Mouse (Mus musculus) kidney, adult 2 months (tissue): ENCODE results near the gene Tmc7. TPM values are rescaled to one million over a fixed set of nuclear protein-coding genes. Genes with fewer than 3 reads are reported as not detected.
A peak's percentile ranks its signal among the peaks of the same experiment; 100 is the strongest.

Experiments used
- DNase-seq: peaks from one replicate; pipeline ENCODE4 v3.0.0; 2021
- H3K27ac ChIP-seq: fragments of 200-500 bp; 2 replicates; pipeline ENCODE4 v1.5.1; 2012; ENCODE audit warnings: low read depth, low read length, control low read depth, inconsistent platforms; ENCODE audit not compliant: insufficient read depth
- H3K27me3 ChIP-seq: fragments of 200-500 bp; replicated peaks from 2 replicates; pipeline ENCODE4 v1.6.1; 2012; ENCODE audit warnings: mild to moderate bottlenecking, moderate library complexity, low read length, inconsistent platforms; ENCODE audit not compliant: control insufficient read depth, insufficient read depth
- H3K36me3 ChIP-seq: fragments of 200-500 bp; 2 replicates; pipeline ENCODE4 v1.6.1; 2012; ENCODE audit warnings: mild to moderate bottlenecking, moderate library complexity, low read length, inconsistent platforms; ENCODE audit not compliant: control insufficient read depth, insufficient read depth
- H3K4me1 ChIP-seq: fragments of 200-500 bp; 2 replicates; pipeline ENCODE4 v1.6.1; 2011; ENCODE audit warnings: low read length; ENCODE audit not compliant: control insufficient read depth, insufficient read depth
- H3K4me3 ChIP-seq: fragments of 200-500 bp; 2 replicates; pipeline ENCODE4 v1.5.1; 2011; ENCODE audit warnings: mild to moderate bottlenecking, low read depth, low read length, control low read depth; ENCODE audit not compliant: insufficient read depth
- CTCF ChIP-seq: fragments of 200-500 bp; conservative IDR thresholded peaks from 2 replicates; pipeline ENCODE4 v1.5.1; 2011; ENCODE audit warnings: low read depth, mild to moderate bottlenecking, control low read depth, low read length, moderate library complexity, mixed read lengths; ENCODE audit not compliant: insufficient read depth, insufficient read length
- POLR2A ChIP-seq: fragments of 200-500 bp; IDR thresholded peaks from one replicate; pipeline ENCODE4 v1.6.1; 2011; ENCODE audit warnings: low read depth, low read length, control low read depth
- WGBS: fragments of 180-500 bp; shearing (Covaris S2); methylation state at CpG from one replicate; pipeline ENCODE4 v1.1.7; 2018; 5-methylcytosine and 5-hydroxymethylcytosine counted together
- polyA plus RNA-seq: library from polyadenylated mRNA; depleted of rRNA; stranded (reverse); fragments of >200 nt; gene quantifications from 2 replicates; pipeline ENCODE4 v1.2.3, GENCODE M21; 2012

The Tmc7 gene
- polyA plus RNA-seq, 1 experiment: 0.83 TPM

DNA sequence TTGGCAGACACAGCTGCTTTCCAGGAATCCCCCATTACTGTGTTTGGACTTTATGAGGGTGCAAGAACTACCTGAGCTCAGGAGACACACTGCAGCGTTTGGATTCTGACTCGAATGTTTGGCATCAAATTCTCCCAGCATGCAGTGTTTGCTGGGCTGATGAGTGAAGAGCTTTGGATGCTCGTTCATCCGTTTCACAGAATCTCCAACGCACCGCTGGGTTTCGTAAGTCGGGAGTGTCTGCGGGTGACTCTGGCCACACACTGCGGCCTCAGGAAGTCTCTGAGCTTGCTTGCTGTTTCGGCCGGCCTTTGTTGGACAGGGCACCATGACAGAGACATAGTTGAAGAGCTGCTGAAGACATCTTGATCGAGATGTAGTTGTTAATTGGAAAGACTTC, 29.5 kb upstream of the Tmc7 start:
- Histone ChIP-seq H3K27ac (no peak overlapping the region), H3K36me3 (no peaks in the 10 kb centered on the region), H3K4me3 (no peak overlapping the region), H3K4me1 (no peaks in the 10 kb centered on the region), H3K27me3 (no peaks in the 10 kb centered on the region)
- 40% methylated on average over 13 of the region's 13 CpGs for WGBS
- DNase-seq: peak; percentile 50
- TF ChIP-seq POLR2A (no peak), CTCF (no peak)

- H3K4me3 ChIP-seq: no peak overlapping the region
- H3K27me3 ChIP-seq: no peaks in the 10 kb centered on the region
- DNase-seq: peak; percentile 34
- no peaks in the 10 kb centered on the region for H3K36me3 ChIP-seq
- no peak for TF ChIP-seq CTCF
- TF ChIP-seq POLR2A: no peak
- H3K4me1 ChIP-seq: no peaks in the 10 kb centered on the region
- WGBS: 46% methylated on average over 8 of the region's 8 CpGs
- H3K27ac ChIP-seq: no peak overlapping the region
Observed at GRCm38 (mm10) chr7:118611933-118612332, 27.4 kb upstream of the Tmc7 start.

DNA sequence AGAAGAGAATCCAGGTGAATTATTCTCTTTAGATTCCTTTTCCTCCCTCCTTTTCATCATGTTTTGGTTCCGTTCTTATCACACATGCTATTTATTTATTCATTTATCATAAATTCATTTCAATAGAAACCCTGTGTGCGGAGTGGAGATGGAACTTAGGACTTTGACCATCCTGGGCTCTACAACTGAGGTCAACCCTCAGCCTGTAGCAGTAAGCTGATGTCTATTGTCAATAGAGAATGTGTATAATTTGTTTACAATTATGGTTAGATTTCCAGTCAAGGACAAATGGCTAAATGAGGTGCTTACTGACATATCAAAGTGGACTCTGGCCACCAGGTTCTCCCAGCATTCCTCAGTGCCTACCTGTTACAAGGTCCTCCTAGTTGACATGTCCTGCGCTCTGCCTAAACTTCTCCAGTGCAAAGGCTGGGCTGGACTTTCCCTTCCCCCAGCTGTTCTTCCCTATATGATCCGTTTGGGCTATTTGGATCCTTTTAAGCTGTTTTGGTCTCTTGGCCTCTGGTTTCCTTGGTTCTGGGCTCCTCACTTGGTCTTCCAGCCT, 26.7 kb upstream of the Tmc7 start:
- Histone ChIP-seq H3K27me3 (no peaks in the 10 kb centered on the region), H3K27ac (no peak overlapping the region), H3K36me3 (no peaks in the 10 kb centered on the region), H3K4me3 (no peak overlapping the region), H3K4me1 (no peaks in the 10 kb centered on the region)
- 77% methylated on average over 4 of the region's 4 CpGs for WGBS
- no peak for TF ChIP-seq CTCF
- no peak for TF ChIP-seq POLR2A
- no peak for DNase-seq

- Histone ChIP-seq H3K4me1 (no peaks in the 10 kb centered on the region), H3K4me3 (no peak overlapping the region), H3K27ac (no peak overlapping the region), H3K27me3 (no peaks in the 10 kb centered on the region), H3K36me3 (no peaks in the 10 kb centered on the region)
- 90% methylated on average over 13 of the region's 13 CpGs for WGBS
- no peak for TF ChIP-seq POLR2A
- TF ChIP-seq CTCF: no peak
- no peak for DNase-seq
Observed at GRCm38 (mm10) chr7:118610721-118611120, 26.2 kb upstream of the Tmc7 start.

DNA sequence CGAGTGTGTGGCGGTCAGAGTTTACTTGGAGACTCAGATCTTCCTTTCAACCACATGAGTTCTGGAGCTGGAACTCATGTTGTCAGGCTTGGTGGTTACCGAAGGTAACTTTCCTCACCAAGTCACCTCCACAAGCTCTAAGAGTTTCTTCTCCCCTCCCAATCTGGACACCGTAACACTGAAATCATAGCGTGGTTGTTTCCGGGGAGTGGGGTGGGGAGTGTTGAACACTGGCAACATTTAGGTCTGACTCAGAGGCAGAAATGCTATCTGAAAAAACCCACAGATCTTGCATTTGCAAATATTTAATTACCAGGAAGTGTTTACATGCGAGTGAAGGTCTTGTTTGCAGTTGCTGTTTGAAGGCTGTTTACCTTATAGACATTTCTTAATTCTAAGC, 25.3 kb upstream of the Tmc7 start:
- 91% methylated on average over 7 of the region's 7 CpGs for WGBS
- no peak for DNase-seq
- no peaks in the 10 kb centered on the region for H3K27me3 ChIP-seq
- no peak overlapping the region for H3K27ac ChIP-seq
- TF ChIP-seq CTCF (no peak), POLR2A (no peak)
- no peak overlapping the region for H3K4me3 ChIP-seq
- no peaks in the 10 kb centered on the region for H3K4me1 ChIP-seq
- H3K36me3 ChIP-seq: no peaks in the 10 kb centered on the region

DNA sequence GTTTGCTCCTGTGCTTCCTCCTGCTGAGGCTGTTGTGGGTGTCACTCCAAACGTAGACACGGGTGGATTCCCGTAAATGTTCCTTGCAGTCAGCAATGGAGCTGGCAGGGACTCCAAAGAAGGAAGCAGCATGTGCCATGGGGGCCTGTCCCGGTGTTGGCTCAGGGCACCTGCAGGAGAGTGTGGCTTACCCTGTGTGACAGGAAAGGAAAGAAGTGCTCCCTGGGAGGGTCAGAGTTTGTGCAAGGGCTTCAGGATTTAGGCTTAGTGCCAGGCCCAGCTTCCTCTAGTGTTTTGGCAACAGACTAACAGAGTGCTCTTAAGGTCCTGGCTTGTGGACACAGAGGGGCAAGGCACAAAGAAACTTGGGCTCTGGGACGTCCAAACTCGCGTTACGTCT, 20.3 kb upstream of the Tmc7 start:
- H3K4me1 ChIP-seq: no peaks in the 10 kb centered on the region; the same call in 1 of the 2 replicates
- no peak overlapping the region for H3K27ac ChIP-seq
- 46% methylated on average over 8 of the region's 8 CpGs for WGBS
- H3K36me3 ChIP-seq: no peaks in the 10 kb centered on the region
- no peak for TF ChIP-seq CTCF
- no peak for TF ChIP-seq POLR2A
- H3K4me3 ChIP-seq: no peak overlapping the region
- DNase-seq: peak; percentile 48
- no peaks in the 10 kb centered on the region for H3K27me3 ChIP-seq

GRCm38 (mm10) chr7:118599954-118600631, 15.6 kb upstream of the Tmc7 start:
- DNase-seq: peak; percentile 76
- Histone ChIP-seq H3K4me1 (no peaks in the 10 kb centered on the region; the same call in 1 of the 2 replicates), H3K27me3 (no peaks in the 10 kb centered on the region), H3K36me3 (no peaks in the 10 kb centered on the region), H3K4me3 (no peak overlapping the region), H3K27ac (no peak overlapping the region)
- WGBS: 42% methylated on average over 12 of the region's 12 CpGs
- no peak for TF ChIP-seq CTCF
- no peak for TF ChIP-seq POLR2A
